8 mouse cellular contexts compared by ENCODE assay signal in genomic region chr10:81138131-81138782, GRCm38 (mm10). TPM values are rescaled to one million over a fixed set of nuclear protein-coding genes. Genes with fewer than 3 reads are reported as not detected.
DNase-seq lines count a peak whose midpoint lies in the region; ATAC-seq and TF ChIP-seq lines count a peak whose summit lies in the region.

No protein-coding gene starts in this region.

- peaks cover 49% of the 10 kb centered on the region for H3K36me3 ChIP-seq in G1E (replicated peaks)
- peaks cover 40% of the 10 kb centered on the region for H3K36me3 ChIP-seq in embryonic facial prominence, embryonic 10.5 days (replicated peaks)
- peaks cover 9% of the 10 kb centered on the region for H3K36me3 ChIP-seq in hindbrain, embryonic 10.5 days
- H3K36me3 ChIP-seq in liver, adult 2 months (ENCODE audit: control insufficient read depth, insufficient read depth, low read length): no peaks in the 10 kb centered on the region

- H3K9me3 ChIP-seq in G1E (replicated peaks): peaks cover under 1% of the 10 kb centered on the region; the same call in 1 of the 2 replicates
- no peaks in the 10 kb centered on the region for H3K9me3 ChIP-seq in embryonic facial prominence, embryonic 10.5 days
- H3K9me3 ChIP-seq in hindbrain, embryonic 10.5 days: no peaks in the 10 kb centered on the region

- WGBS in embryonic facial prominence, embryonic 10.5 days: under 1% methylated on average over 24 of the region's 24 CpGs
- WGBS in hindbrain, embryonic 10.5 days: 0% methylated on average over 24 of the region's 24 CpGs
- WGBS in liver, adult 2 months: 0% methylated on average over 24 of the region's 24 CpGs

- H3K4me1 ChIP-seq in G1E (ENCODE audit: insufficient read depth, low read depth, low read length): peaks cover 70% of the 10 kb centered on the region
- H3K4me1 ChIP-seq in embryonic facial prominence, embryonic 10.5 days: peaks cover 79% of the 10 kb centered on the region
- H3K4me1 ChIP-seq in hindbrain, embryonic 10.5 days (replicated peaks): peaks cover 75% of the 10 kb centered on the region
- peaks cover 22% of the 10 kb centered on the region for H3K4me1 ChIP-seq in liver, adult 2 months (ENCODE audit: control insufficient read depth, insufficient read depth, low read length)

- peak overlapping the region; percentile 84 for H3K9ac ChIP-seq in liver, adult 2 months (ENCODE audit: low read depth, low read length)

- ATAC-seq in G1E (ENCODE audit: extremely low read depth, insufficient number of reproducible peaks, low FRiP score, poor library complexity, severe bottlenecking): no peak

- H3K4me3 ChIP-seq in G1E (ENCODE audit: low read depth, low read length): peak overlapping the region; percentile 79
- peak overlapping the region; percentile 93 for H3K4me3 ChIP-seq in embryonic facial prominence, embryonic 10.5 days
- H3K4me3 ChIP-seq in hindbrain, embryonic 10.5 days: peak overlapping the region; percentile 74
- H3K4me3 ChIP-seq in liver, adult 2 months (ENCODE audit: insufficient read depth, low read depth, low read length): peak overlapping the region; percentile 92

- TF ChIP-seq POLR2A in liver, adult 2 months (IDR thresholded peaks at IDR 0.05; ENCODE audit: extremely low read depth, insufficient read depth, low read length): no peak

- H3K27me3 ChIP-seq in G1E (ENCODE audit: insufficient read depth, low read length): no peaks in the 10 kb centered on the region
- peaks cover 29% of the 10 kb centered on the region for H3K27me3 ChIP-seq in embryonic facial prominence, embryonic 10.5 days (replicated peaks; ENCODE audit: low read depth, poor library complexity, severe bottlenecking)
- peaks cover 29% of the 10 kb centered on the region for H3K27me3 ChIP-seq in hindbrain, embryonic 10.5 days (ENCODE audit: insufficient read depth, poor library complexity, severe bottlenecking)
- H3K27me3 ChIP-seq in liver, adult 2 months (ENCODE audit: control insufficient read depth, insufficient read depth, low read length): no peaks in the 10 kb centered on the region

- no peak for TF ChIP-seq CTCF in G1E (IDR thresholded peaks at IDR 0.05; ENCODE audit: low read depth, low read length)
- no peak for TF ChIP-seq CTCF in liver, adult 2 months (IDR thresholded peaks at IDR 0.05; ENCODE audit: low read depth, low read length)

- H3K27ac ChIP-seq in embryonic facial prominence, embryonic 10.5 days (replicated peaks): peak overlapping the region; percentile 98
- H3K27ac ChIP-seq in hindbrain, embryonic 10.5 days: peak overlapping the region; percentile 98
- H3K27ac ChIP-seq in liver, adult 2 months (replicated peaks; ENCODE audit: insufficient read depth, low read depth, low read length): peak overlapping the region; percentile 93

- DNase-seq in kidney, adult 11 months: peak; percentile 45
- DNase-seq in kidney, adult 18-20 months: no peak
- DNase-seq in G1E (ENCODE audit: low spot score): peak; percentile 74
- peak; percentile 61 for DNase-seq in embryonic facial prominence, embryonic 10.5 days (ENCODE audit: low spot score)
- peak; percentile 52 for DNase-seq in hindbrain, embryonic 10.5 days (ENCODE audit: low spot score)
- peak; percentile 30 for DNase-seq in liver, adult 2 months (ENCODE audit: extremely low read depth, low read depth, low spot score)
- DNase-seq in natural killer cell, adult 2 months (ENCODE audit: low spot score in 2 of 2): peak; percentile 79 to 82
- no peak for DNase-seq in urinary bladder, postnatal 14 days (ENCODE audit: low spot score)

- H3K79me2 ChIP-seq in liver, adult 2 months (ENCODE audit: control insufficient read depth, insufficient read depth, low read length): peaks cover 55% of the 10 kb centered on the region

RNA-seq across cellular contexts. Expression of gene Zbtb7a, which starts 3.2 kb away (rescaled TPM):
- total RNA-seq in G1E (2014; fragmentation: Nextera tagmentation): 27.7 and 31.1 TPM in 2 replicates
- total RNA-seq in G1E (2017): 6.4 and 7.1 TPM in 2 replicates
- 75.7 and 79.1 TPM in 2 replicates for polyA plus RNA-seq in G1E (2012)
- polyA plus RNA-seq in embryonic facial prominence, embryonic 10.5 days (2016; fragmentation: Nextera tagmentation; extraction: Ambion mirVana): 10.4 and 11.7 TPM in 2 replicates
- polyA plus RNA-seq in hindbrain, embryonic 10.5 days (2016; fragmentation: Nextera tagmentation; extraction: Ambion mirVana): 9.4 and 12.4 TPM in 2 replicates
- total RNA-seq in liver, adult 2 months (2014; rRNA removed): 10.0 and 14.2 TPM in 2 replicates
- 28.6 and 34.0 TPM in 2 replicates for polyA plus RNA-seq in liver, adult 2 months (2012; rRNA removed)

RNA-seq across cellular contexts. Expression of gene Pias4, which starts 29.5 kb away (rescaled TPM):
- total RNA-seq in G1E (2014; fragmentation: Nextera tagmentation): 28.6 and 34.4 TPM in 2 replicates
- 21.2 and 24.8 TPM in 2 replicates for total RNA-seq in G1E (2017)
- polyA plus RNA-seq in G1E (2012): 62.7 and 70.5 TPM in 2 replicates
- polyA plus RNA-seq in embryonic facial prominence, embryonic 10.5 days (2016; fragmentation: Nextera tagmentation; extraction: Ambion mirVana): 62.2 and 66.3 TPM in 2 replicates
- polyA plus RNA-seq in hindbrain, embryonic 10.5 days (2016; fragmentation: Nextera tagmentation; extraction: Ambion mirVana): 64.1 and 72.2 TPM in 2 replicates
- 8.9 and 10.1 TPM in 2 replicates for total RNA-seq in liver, adult 2 months (2014; rRNA removed)
- 17.8 and 22.7 TPM in 2 replicates for polyA plus RNA-seq in liver, adult 2 months (2012; rRNA removed)

RNA-seq across cellular contexts. Expression of gene Map2k2, which starts 32.5 kb away (rescaled TPM):
- total RNA-seq in G1E (2014; fragmentation: Nextera tagmentation) (35.9 and 52.2 TPM in 2 replicates), G1E (2017) (63.5 and 76.7 TPM in 2 replicates)
- 272 and 393 TPM in 2 replicates for polyA plus RNA-seq in G1E (2012)
- polyA plus RNA-seq in embryonic facial prominence, embryonic 10.5 days (2016; fragmentation: Nextera tagmentation; extraction: Ambion mirVana): 222 and 225 TPM in 2 replicates
- 218 and 261 TPM in 2 replicates for polyA plus RNA-seq in hindbrain, embryonic 10.5 days (2016; fragmentation: Nextera tagmentation; extraction: Ambion mirVana)
- total RNA-seq in liver, adult 2 months (2014; rRNA removed): 46.6 and 61.1 TPM in 2 replicates
- polyA plus RNA-seq in liver, adult 2 months (2012; rRNA removed): 192 and 231 TPM in 2 replicates

RNA-seq across cellular contexts. Expression of gene Eef2, which starts 38.2 kb away (rescaled TPM):
- total RNA-seq in G1E (2014; fragmentation: Nextera tagmentation): 1,577 and 1,715 TPM in 2 replicates
- 1,676 and 1,695 TPM in 2 replicates for total RNA-seq in G1E (2017)
- 2,355 and 3,878 TPM in 2 replicates for polyA plus RNA-seq in G1E (2012)
- polyA plus RNA-seq in embryonic facial prominence, embryonic 10.5 days (2016; fragmentation: Nextera tagmentation; extraction: Ambion mirVana): 564 and 572 TPM in 2 replicates
- 495 and 570 TPM in 2 replicates for polyA plus RNA-seq in hindbrain, embryonic 10.5 days (2016; fragmentation: Nextera tagmentation; extraction: Ambion mirVana)
- 812 and 946 TPM in 2 replicates for total RNA-seq in liver, adult 2 months (2014; rRNA removed)
- polyA plus RNA-seq in liver, adult 2 months (2012; rRNA removed): 1,151 and 1,204 TPM in 2 replicates

RNA-seq across cellular contexts. Expression of gene Creb3l3, which starts 39.6 kb away (rescaled TPM):
- total RNA-seq in G1E (2014; fragmentation: Nextera tagmentation) (not detected in 2 replicates), G1E (2017) (0.29 TPM in 1 of 2 replicates, not detected in the other)
- not detected in 2 replicates for polyA plus RNA-seq in G1E (2012)
- 0.60 TPM in 1 of 2 replicates, not detected in the other for polyA plus RNA-seq in embryonic facial prominence, embryonic 10.5 days (2016; fragmentation: Nextera tagmentation; extraction: Ambion mirVana)
- polyA plus RNA-seq in hindbrain, embryonic 10.5 days (2016; fragmentation: Nextera tagmentation; extraction: Ambion mirVana): 0.29 and 0.30 TPM in 2 replicates
- 190 and 205 TPM in 2 replicates for total RNA-seq in liver, adult 2 months (2014; rRNA removed)
- polyA plus RNA-seq in liver, adult 2 months (2012; rRNA removed): 287 and 308 TPM in 2 replicates

Comparison
In these comparisons a context has a peak if more than half of its experiments do, and no peak if none do; other contexts are left out.
1. DNase-seq: peak in kidney, adult 11 months (single experiment), G1E (single experiment), embryonic facial prominence, embryonic 10.5 days (single experiment), hindbrain, embryonic 10.5 days (single experiment), liver, adult 2 months (single experiment) and natural killer cell, adult 2 months (2 of 2); none in kidney, adult 18-20 months (single experiment) and urinary bladder, postnatal 14 days (single experiment).
2. Peak in every context shown above with its lines, with median percentiles within 50 percentile points of each other: H3K4me3 ChIP-seq and H3K27ac ChIP-seq.